Mouse (Mus musculus) cerebellum, postnatal 4 days (tissue): ENCODE measurements at regions not wholly inside any gene's neighbourhood (a gene's known extent, or its start where the extent isn't known, plus 50 kb on each side); places are given as distances from the start of the nearest gene placed in this dataset.

Experiments used
- DNase-seq, 2 experiments: peaks; one replicate each; pipeline ENCODE4 v3.0.0; 2022; ENCODE audit warnings: low spot score in 2 of 2, mixed read lengths in 1 of 2

DNA sequence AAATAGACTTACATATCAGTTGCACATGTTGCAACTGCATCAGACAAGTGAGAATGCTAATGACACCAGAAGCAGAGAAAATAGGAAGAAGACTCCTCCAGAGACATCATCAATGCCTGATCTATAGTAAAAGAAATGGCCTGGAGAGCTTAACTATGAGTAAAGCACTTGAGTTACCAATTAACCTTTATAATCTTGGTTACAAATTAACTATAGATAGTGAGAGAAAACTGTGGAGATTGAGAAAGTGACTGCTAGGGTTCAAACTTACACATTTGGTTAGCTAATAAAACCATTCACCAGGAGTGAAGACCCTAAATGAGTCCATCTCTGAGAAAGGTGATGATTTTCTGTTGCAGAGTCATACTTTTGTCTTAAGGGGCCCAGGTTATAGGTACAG is 307.4 kb downstream of the Phex start:
- DNase-seq: no peak

DNA sequence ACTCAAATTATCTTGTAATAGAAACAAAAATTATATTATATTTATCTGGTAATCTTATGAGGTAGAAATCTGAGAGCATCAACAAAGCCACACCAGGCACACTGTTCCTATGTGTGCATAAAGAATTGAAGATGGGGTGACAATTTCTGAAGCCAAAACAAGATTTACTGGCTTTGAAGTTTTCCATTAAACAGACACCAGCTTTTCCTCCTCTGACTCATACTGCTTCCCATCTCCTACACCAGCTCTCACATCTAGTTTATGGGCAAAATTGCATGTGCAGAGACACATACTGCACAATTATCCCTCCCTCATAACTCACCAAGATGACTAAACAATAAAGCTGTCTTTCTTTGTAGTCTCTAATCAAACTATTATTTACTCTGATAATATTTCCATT is 335.1 kb downstream of the Phex start:
- DNase-seq: no peak

DNA sequence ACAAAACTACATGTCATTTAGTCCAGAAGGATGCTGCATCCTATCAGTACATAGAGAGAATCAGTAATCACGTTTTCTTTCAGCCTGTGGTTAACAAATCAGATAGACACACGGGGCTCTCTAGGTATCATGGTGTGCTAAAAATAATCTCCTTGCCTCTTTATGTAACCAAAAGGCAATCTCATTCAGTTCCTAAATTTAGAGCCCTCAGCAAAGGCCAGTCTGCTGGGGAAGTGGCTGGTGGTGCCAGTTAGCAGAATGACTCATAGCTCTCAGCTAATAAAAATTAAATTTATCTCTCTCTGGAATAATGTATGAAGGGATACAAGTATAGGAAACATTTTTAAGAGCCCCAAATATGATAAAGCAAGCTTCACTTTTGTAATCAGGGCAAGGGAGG is 335.5 kb downstream of the Phex start:
- DNase-seq: no peak

- peak in 1 of 2 experiments; percentile 14 for DNase-seq
Measured at GRCm38 (mm10) chrX:157078061-157078460, 337.1 kb downstream of the Phex start.

- DNase-seq: no peak
Measured at GRCm38 (mm10) chrX:157076193-157076592, 338.9 kb downstream of the Phex start.

DNA sequence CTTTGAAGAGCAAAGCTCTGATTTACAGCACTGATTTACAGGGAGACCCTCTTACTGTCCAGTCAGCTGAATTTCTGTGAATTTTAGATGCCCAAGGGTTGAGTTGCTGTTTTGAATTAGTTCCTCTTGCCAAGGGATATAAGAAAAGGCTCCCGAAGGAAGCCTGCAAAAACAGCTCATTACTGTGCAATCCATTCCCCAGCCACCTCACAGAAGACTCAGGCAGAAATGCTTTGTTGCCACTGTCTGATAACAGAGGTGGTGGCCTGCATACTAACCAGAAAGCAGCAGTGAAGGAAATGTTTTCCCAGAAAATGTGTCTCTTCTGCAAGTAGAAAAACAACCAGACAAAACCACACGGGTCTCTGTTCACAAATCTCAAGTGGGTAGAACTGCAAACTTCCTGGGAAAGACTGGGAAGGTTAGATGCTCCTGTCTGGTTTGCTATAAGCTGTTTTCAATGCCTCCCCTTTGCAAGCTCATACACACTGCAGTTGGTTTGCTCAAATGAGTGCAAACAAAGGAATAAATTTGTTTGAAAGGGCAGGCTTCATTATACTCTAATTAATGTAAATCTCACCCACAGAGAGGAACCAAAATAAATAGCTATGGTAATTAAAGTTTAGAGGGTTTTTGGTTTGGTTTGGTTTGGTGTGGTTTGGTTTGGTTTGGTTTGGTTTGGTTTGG is 363.3 kb downstream of the Phex start:
- no peak for DNase-seq

GRCm38 (mm10) chrX:157028913-157029312 is 386.2 kb downstream of the Phex start:
- DNase-seq: no peak

DNA sequence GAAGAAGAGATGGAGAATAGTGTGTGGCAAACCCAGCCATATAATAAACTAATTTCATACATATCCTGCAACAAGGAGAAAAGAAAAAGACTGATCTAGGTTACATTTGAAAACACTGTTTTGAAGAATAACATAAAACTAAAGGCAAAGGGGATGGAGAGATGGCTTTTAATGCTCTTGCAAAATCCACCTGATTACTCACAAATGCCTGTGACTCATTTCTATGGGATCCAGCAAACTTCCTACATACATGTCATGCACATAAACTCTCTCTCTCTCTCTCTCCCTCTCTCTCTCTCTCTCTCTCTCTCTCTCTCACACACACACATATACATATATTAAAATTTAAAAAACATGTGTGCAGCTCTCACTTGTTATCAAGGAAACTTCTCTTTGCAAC is 390.8 kb downstream of the Phex start:
- DNase-seq: no peak

GRCm38 (mm10) chrX:157021851-157022250 is 393.3 kb downstream of the Phex start:
- DNase-seq: no peak

GRCm38 (mm10) chrX:157020337-157020736 is 394.8 kb downstream of the Phex start:
- DNase-seq: no peak

DNA sequence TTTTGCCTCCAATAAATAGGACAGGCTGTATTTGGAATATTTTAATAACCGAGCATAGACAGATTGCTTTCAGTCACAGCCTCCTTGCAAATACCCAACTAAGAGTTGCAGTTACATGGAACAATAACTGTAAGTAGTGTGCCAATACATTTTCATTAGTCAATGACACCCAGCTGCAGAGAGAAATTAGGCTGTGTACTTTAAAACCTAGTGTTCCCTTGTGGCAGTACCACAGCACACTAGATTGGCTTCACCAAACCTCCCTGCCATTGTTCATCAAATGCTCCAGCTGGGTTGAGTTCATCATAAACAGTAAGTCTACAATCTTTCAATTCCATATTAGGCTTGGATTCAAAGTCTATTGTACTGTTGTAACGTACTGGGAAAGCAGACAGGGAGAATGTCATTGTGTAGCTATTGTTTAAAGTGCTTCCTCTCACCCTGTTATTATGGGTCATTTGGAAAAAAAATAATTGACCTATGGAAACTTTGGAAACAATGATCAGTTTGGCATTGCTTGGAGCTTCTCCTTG is 425.1 kb downstream of the Phex start:
- DNase-seq: no peak

DNA sequence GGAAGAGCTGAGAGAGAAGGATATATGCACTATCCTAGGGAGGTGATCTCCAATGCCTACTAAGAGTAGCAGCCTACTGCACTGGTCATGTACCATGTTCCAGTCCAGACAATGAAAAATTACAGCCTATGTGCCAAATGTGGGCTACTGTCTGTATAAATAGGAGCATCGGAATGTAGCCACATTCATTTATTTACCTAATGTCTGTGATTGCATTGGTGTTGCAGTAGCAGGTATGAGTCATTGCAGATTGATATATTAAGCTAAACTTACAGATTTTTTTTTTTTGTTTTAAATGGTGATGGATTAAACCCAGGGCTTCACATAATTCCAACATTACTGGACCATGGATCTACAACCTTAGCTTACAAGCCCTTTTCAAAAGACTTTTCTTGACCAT is 468.0 kb downstream of the Phex start:
- no peak for DNase-seq

DNA sequence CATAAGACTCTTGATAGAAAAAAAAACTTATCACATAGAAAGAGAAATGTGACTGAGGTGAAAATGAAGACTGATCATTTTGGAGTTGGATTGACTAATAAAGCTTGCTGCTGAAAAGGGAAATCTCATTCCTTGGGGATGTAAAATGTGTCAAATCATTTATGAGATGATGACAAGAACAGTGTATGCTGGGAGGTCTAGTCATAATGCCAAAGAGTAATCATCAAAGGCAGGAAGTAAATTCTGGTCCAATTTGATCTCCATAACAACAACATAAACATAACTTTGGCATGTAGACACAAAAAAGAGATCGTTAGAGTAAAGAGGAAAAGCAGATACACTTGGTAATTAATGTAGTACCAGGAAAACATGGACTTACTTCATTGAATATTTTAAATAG is 470.9 kb downstream of the Phex start:
- no peak for DNase-seq

GRCm38 (mm10) chrX:156913363-156913762 is 501.7 kb downstream of the Phex start:
- no peak for DNase-seq
